Mouse (Mus musculus): ENCODE data around the gene Ttll10.

GRCm38 (mm10) chr4:156083348-156083747 is 24.1 kb upstream of the Ttll10 start:
- TF ChIP-seq CTCF (IDR thresholded peaks at IDR 0.05; ENCODE audit: borderline replicate concordance, insufficient read depth, low read length) = no peak
- TF ChIP-seq POLR2A (IDR thresholded peaks at IDR 0.05; ENCODE audit: low read depth, low read length) = no peak

All from embryonic fibroblast, embryonic 13.5 days (primary cell).